Mouse (Mus musculus): ENCODE measurements around the gene Inpp4b.

The Inpp4b gene

DNA sequence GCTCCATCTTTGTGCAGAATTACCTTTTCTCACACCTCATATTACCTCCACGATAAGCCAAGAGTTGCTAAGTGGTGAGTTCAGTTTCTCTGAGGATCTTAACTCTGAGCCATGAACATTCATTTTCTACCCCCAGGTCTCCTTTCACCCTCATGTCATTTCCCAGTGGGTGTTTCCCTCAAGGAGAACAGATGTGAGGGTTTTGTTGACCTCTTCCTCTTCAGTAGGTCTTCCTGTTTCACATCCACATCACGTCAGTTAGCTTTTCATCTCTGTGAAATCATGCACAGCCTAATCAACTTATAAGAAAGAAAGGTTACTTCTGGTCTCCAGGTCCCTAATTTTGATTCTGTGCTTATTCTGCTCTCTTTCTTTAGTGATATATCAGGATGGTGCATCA is 124.4 kb downstream of the Inpp4b start:
- no peak for DNase-seq (ENCODE audit: low spot score in 2 of 2)

DNA sequence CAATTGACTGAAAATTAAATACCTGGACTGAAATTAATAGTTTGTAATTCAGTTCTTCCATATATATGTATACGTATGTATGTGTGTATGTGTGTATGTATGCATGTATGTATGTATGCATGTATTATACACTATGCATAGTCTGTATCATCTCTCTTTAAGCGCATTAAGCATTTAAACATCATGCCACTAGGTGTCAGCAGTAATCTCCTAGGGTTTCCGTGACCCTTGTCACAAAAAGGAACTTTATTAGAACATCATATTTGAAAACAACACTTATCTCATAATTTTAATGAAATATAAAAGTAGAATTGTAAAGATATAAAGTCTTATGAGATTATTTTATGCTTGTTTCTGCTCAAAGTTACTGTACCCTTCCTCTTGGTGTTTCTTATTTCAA is 136.3 kb downstream of the Inpp4b start:
- no peak for DNase-seq (ENCODE audit: low spot score in 2 of 2)

DNA sequence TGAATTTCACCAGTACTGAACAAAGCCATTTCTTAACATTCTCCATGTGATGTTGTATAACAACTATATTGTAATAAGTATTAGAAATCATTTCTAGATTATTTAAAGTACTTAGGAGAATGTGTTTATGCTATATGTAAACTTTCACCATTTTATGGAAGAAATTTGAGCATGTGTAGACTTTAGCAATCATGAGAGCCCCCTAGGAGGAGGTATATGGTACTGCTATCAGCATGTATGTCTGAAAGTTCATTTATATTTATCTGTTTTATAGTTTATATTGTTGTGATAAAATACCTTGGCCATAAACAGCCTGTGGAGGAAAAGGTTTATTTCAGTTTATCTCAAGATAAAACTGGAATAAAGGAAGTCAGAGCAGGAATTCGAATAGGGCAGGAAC is 141.5 kb downstream of the Inpp4b start:
- DNase-seq (ENCODE audit: low spot score in 2 of 2) = no peak

DNA sequence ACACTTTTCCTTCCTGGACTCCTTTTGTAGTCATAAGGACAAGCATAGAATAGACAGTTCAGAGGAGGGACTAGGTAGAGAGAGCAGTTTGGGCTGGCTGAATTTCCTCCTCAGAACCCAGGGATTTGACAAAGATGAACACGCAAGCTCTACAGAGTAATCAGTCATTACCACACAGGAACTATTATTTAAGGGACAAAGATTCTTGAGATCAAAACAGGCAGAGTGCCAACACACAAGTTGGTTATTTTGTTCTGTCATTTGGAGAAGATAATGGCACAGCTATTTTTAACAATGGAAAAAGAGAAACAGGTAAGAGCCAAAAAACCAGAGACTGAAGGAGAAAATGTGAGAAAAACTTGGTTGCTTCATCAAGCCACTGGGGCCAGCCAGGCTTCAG is 143.3 kb downstream of the Inpp4b start:
- DNase-seq (ENCODE audit: low spot score in 2 of 2) = no peak

DNA sequence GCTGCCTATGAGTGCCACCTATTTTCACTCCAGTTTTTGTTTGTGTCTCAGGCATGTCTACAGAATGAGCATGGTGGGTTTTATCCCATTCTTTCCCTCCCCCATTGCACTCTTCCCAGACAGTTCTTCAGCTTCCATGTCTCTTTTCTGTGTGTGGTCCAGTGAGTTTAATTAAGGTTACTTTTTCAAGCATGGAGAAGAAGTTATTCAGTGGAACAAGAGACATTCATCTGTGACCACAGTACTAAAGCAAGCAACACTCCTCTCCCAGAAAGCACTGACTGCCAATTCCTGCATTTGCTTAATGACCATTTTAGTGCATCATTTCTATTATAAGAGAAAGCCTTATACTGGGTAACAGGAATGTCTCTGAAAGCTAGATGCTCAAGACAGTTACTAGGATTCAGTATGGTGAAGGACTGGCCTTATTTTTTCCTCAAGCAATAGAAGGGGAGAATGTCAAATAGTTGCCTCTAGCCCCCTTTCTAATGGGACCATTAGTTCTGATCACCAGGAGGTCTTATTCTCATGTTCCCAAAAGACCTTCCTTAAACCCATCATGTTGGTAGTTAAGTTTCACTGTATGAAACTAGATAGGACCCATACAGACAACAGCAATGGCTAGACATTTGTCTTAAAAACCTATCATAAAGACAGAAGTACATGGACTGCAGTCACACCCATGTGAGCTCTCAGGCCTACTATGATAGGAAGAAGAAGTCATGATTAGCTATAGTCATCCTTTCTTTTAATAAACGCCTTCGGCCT is 147.7 kb downstream of the Inpp4b start:
- DNase-seq (ENCODE audit: low spot score in 2 of 2) = no peak

DNA sequence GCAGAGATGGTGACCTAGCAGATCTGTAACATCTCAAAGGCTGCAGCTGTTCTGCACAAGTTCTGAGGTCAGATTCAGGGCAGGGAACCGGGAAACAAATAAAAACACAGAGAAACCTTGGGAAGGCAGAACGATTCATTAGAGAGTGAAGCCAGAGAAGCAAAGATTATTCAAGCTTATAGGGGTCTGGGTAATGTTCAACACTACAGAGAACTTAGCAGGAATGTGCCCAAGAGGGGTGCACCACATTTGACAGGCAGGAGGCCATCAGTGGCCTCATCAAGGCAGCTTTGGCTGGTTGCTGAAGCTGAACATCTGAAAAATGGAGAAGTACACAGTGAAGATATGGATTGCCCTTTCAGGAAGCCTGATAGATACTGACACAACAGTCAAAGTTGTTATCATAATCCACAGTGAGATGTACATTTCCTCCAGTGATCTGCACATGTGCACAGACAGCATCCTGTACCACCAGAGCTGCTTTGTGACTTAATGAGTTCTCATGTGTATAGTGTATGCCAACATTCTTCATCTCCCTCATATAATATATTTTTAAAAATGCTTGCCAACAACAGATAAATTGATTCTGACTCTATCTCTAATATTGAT is 148.8 kb downstream of the Inpp4b start:
- no peak for DNase-seq (ENCODE audit: low spot score in 2 of 2)

DNA sequence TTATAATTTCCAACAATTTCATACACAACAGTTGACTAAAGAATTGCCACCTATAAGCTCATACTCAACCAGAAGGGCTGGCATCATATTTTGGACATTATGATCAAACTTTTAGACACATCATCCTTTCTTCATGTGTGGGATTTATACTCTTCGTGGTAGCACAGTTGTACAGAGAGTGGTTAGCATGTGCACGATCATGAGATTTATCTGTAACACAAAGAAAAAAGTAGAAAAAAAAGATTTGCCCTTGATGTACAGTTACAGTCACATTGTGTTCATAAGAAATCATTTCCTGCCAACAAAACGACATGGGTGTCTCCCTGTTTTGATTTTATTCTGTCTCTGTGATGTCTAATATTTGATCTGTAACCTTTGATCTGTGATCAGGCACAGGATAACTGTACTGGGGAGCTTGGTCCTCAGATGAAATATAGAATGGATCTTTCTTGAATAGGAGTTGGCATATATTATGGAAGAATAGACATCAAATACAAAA is 149.4 kb downstream of the Inpp4b start:
- DNase-seq (ENCODE audit: low spot score in 2 of 2) = no peak

DNA sequence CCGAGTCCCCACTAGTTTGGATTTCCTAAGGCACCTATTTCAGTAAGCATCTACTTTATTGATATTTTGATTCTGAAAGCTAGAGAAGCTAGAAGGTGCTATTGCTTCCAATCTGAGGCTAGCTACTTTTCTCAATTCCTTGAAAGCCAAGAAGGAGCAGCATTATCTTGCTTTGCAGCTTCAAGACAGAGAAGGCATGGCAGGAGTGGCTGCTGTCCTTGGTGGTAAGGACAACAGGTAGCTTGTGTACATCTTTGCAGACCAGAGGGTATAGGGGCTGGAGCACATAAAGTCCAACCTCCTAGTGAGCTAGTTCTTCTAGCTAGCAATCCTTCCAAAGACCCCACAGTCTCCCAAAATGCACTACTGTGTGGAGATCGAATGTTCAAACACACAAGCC is 152.5 kb downstream of the Inpp4b start:
- no peak for DNase-seq (ENCODE audit: low spot score in 2 of 2)

DNA sequence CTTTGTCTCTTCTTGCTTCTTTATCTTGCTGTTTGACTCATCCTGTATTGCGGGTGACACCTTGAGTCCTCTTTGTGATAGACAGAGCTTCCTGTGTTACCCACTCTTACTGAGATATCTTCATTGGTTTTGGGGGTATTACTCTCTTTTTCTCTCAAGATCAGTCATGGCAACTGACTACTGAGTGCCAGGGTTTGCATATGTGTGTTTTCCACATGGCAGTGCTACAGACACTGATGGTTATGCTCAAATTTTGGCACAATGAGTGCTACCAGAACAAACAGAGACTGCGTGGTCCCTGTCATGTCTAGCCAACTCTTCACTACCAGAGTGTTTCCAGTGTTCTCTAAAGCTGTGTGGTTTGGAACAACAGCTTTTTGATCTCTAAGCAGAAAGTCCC is 155.3 kb downstream of the Inpp4b start:
- DNase-seq (ENCODE audit: low spot score in 2 of 2) = no peak

DNA sequence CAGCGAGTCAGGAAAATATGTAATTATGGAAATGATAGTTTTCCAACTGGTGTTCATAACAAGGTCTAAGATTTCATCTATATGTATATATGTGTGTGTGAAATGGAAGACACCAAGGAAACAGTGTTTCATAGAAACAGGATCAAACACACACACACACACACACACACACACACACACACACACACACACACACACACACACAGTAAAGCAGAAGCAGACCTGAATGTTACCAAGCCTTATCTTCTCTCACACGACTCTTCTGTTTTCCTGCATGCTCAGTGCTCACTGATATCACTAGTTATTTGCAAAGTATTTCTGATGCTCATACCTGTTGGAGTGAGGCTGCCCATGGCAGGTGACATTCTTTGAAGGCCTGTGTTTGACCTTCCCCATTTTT is 159.9 kb downstream of the Inpp4b start:
- DNase-seq (ENCODE audit: low spot score in 2 of 2) = no peak

DNA sequence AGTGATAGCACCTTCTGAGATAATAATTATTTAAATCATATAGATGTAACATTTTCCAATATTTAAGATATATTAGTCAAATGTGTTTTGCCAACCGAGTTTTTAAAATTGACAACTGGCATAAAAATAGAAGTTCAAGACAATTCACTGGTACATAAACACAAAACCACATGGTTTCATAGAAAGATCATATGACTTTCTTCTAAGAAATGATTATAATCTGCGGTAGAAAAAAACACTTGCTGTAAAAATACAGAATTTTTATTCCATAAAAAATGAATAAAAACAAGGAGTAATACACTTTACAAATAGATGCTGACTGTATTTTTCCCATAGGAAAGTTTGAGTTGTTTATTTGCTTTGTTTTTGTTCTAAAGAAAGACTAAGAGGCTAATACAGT is 160.6 kb downstream of the Inpp4b start:
- no peak for DNase-seq (ENCODE audit: low spot score in 2 of 2)

DNA sequence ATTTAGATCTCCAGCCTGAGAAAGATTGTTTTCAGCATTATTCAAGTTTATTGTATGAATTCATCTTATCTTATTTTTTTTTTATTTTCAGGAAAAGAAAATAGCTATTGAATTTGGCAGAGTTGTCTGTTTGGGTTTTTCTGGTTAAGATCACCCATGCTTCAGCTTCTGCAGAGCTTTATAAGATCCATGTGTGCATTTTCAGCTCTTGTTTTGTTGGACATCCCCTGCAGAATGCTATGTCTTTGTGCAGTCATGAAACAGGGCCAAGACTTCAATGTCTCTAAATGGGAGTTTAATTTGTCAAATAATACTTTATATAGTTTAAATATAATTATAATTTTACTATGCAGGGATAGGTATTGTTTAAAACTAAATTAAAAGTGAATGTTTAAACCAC is 170.5 kb downstream of the Inpp4b start:
- no peak for DNase-seq (ENCODE audit: low spot score in 2 of 2)

DNA sequence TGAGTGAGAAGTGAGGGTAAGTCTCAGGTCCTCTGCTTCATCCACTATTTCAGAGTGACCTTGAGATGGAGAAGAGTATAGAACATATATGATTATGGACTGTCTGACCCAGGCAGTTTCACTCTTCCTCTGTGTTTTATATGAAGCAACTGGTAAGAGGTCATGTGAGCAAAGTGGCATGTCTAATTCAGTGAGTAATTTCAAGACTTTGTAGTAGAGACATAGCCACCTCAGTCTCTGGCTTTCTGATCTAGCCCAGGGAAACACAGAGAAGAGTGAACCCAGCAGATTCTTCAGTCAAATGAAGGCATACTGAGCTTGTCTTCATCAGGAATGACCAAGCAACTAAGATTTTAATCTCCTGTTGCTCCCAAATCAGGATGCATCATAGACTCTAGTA is 172.1 kb downstream of the Inpp4b start:
- no peak for DNase-seq (ENCODE audit: low spot score in 2 of 2)

DNA sequence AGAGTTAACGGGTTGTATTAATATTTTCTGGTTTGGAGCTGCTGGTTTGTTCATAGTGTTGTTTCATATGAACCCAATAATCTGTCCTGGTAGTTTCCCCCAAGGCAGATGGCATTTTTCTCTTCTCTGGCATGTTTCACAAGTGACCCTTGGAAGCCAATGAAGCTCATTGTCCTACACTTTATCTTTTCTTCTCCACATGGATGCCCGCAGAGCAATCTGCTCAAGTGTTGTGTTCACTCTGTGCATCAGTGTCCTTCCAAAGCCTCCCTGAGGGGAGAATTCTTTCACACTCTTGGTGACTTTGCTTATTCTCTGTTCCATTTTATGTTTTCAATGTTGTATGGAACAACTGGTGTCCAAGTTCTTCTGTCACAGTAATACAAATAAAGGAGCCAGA is 179.7 kb downstream of the Inpp4b start:
- no peak for DNase-seq (ENCODE audit: low spot score in 2 of 2)

DNA sequence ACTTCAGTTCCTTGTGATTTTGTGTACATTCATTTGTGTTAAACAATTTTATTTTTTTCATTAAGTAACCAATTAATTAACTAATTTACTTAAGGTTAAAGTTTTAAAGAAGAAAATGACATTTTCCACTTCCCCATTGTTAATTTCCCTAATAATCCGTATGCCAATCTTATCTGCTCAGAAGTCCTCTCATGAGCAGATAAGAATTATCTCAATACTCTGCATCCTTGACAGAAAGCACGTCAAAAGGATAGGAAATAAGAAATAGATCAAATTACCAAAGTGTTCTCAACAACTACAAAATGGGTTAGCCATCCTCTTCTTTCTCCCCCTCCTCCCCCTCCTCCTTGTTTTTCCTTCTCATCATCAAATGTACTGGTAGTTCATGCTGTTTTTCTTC is 182.2 kb downstream of the Inpp4b start:
- no peak for DNase-seq (ENCODE audit: low spot score in 2 of 2)

DNA sequence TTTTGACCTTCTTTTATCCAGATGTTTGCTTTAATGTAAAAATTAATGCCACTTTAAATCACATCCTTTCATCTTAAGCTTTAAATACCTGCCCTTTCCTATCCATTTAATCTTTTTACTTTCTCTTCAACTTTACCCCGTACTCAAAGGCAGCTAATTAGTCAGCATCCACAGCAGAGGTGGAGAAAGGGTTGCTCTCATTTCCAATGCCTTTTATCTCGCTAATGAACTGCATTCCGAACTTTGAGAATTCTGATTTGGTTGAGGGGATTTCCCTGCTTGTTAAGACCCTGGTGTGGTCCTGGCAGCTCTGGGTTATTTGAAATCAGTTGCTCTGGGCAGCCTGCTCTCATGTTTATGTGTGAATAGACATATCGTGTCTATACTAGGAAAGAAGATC is 185.3 kb downstream of the Inpp4b start:
- DNase-seq (ENCODE audit: low spot score in 2 of 2) = no peak

DNA sequence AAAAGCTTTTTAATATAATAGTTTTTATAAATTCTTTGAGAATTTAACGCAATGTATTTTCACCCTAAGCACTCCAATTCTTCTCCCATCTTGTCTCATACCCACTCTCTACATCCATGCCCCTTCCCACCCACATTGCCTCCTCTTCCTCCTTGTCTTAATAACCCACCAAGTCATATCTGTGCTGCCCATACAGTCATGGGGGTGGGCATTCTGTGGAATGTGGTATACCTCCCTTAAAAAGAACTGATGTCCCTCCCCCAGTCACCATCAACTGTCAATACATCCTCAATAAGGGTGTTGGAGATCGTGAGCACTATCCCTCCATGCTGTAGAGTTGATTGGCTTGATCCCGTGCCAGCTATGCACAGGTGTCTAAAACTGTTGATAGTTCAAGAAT is 196.0 kb downstream of the Inpp4b start:
- DNase-seq (ENCODE audit: low spot score in 2 of 2) = no peak

DNA sequence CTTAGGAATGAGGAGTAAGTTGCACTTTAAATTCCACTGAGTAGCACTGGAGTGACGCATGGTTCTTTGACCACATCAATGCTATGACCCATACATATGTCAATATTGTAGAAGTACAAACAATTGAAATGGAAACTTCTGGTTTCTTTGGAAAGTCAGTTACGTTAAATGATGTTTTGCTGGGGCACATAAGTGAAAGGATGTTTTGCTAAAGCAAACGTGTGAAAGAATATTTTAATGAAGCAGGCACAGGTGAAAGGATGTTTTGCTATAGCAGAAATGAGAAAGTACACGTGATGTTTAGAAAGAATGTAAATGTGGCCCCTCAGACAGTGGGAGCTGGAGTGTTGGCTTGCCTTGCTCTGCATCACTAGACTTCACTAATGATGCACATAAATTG is 216.2 kb downstream of the Inpp4b start:
- DNase-seq (ENCODE audit: low spot score in 2 of 2) = no peak

DNA sequence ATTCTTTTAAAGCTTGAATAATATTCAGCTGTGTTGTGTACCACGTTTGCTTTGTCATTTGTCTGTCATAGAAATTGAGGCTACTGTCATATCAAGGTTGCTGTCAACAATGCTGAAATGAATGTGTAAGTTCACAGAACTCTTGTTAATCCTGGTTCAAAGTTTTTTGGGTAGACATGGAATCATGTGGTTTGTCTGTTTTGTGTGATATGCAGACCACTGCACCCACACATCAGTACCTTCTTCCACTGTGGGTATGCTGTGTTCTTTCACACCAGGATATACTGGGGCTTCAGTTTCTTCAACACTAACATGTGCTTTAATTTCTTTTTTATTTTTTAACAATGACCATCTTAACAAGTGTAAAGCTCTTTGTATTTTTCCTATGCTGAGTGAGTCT is 220.0 kb downstream of the Inpp4b start:
- no peak for DNase-seq (ENCODE audit: low spot score in 2 of 2)

DNA sequence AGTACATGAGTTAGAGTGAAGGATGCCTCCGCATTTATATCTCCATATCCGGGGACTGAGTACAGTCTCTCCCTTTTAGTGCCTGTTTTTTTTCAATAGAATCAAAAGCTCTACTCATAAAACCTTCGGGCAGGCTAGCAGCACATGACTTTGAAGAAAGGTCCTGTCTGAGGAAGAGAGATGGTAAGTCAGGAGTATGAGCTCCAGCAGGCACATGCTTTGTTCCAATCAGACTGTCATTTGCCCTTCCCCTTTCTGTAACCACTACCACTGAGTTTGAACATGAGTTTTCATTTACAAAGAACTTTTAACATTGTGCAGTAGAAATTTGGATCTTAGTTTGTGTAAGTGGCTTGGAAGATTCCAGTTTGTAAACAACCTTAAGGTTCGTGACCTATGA is 223.1 kb downstream of the Inpp4b start:
- DNase-seq (ENCODE audit: low spot score in 2 of 2) = no peak

DNA sequence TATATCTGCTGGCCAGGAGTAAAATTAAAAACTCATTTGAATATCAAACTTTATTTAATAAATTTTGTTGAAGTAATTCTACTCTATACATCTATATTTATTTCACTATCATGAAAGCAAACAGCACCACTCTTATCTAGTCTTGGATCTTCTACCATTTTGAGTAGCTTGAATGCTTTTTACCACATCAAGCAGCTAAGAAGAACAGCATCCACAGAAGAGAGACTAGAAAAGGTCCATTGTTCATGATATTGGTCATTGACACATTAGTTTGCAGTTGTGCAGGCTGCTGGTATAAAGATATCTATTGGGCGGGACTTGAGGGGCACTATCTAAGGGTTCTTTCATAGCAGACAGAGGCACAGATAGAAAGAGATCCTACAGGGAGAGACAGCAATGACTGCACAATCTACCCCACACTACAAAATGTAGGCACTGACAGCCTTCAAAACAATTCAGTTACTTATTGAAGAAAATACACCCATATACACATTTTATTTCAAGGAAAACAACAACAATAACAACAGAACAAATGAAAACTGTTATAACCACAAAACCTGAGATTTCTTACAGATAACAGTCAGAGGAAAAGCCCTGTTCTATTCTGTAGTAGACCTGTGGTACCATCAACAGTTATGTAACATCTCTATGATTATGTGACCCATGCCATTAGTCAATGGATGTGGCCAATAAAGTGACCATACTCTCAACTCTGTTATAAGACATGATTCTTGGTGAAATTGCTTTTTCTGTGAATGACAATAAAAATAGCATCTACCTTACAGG is 230.2 kb downstream of the Inpp4b start:
- DNase-seq (ENCODE audit: low spot score in 2 of 2) = no peak

DNA sequence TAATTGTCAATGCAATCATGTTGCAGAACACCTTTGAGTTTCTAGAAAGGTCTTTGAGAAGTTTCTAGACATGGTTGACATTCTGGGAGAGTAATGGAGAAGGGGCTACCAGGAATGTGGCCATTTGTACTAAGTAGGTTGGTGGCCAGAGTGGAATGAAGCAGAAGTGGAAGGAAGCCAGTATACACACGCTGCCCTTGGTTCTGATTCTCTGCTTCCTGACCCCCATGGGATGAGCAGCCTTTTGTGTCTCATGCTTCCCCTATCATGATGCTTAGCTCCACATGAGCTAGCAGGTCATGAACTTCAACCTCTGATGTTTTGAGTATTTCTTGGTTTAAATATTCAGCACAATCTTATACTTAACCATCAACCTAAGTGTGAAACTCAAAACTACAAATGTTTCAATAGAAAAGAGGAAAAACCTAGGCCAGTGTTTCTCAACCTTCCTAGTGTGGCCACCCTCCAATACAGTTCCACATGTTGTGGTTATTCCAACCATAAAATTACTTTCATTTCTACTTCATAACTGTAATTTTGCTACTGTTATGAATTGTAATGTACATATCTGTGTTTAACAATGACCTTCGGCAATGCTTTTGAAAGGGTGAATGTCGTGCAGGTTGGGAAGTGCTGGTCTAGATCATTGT is 233.0 kb downstream of the Inpp4b start:
- DNase-seq (ENCODE audit: low spot score in 2 of 2) = no peak

Data from right cerebral cortex, postnatal 36 days (tissue).